In the genomic region with DNA sequence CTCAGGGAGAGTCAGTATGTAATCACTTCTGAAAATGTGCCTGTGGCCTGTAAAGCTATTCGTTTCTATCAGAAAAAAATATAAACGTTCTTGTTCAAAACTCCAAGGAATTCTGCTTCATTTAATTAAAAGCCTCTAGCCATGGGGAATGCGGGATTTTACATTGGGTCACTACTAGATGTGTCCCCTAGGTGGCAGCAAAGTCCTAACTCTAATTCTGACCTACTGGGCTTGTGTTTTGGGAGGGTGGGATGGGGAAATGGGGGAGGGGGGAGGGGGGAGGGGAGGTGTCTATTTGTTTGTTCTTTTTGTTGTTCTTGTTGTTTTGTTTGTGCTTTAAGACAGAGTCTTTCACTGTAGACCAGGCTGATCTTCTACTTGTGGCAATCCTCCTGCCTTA, we compare ENCODE assay signal across 9 mouse cellular contexts. TPM values are rescaled to one million over a fixed set of nuclear protein-coding genes. Genes with fewer than 3 reads are reported as not detected.
DNase-seq lines count a peak whose midpoint lies in the region; ATAC-seq and TF ChIP-seq lines count a peak whose summit lies in the region.
"Had no signal": no experiment of that assay in that cellular context is flagged by ENCODE, and none has a peak within 500 bp of the region (broad histone marks: within the 10 kb centered on the region; RNA-seq: fewer than 3 reads in every experiment).

No protein-coding gene starts in this region.

- H3K4me1 ChIP-seq in liver, adult 2 months (ENCODE audit: control insufficient read depth, insufficient read depth, low read length), result no peaks in the 10 kb centered on the region
- H3K4me1 ChIP-seq in liver, embryonic 12.5 days, result peaks cover 20% of the 10 kb centered on the region
- no peaks in the 10 kb centered on the region for H3K4me1 ChIP-seq in hindbrain, postnatal 0 days (ENCODE audit: insufficient read depth, low read length)
- no peaks in the 10 kb centered on the region for H3K4me1 ChIP-seq in liver, postnatal 0 days (ENCODE audit: insufficient read depth)
- H3K4me1 ChIP-seq: heart, embryonic 15.5 days had no signal

- no peak overlapping the region for H3K9ac ChIP-seq in liver, adult 2 months (ENCODE audit: low read depth, low read length)
- no peak overlapping the region for H3K9ac ChIP-seq in liver, embryonic 12.5 days
- H3K9ac ChIP-seq in hindbrain, postnatal 0 days (replicated peaks; ENCODE audit: low read length), result no peak overlapping the region
- H3K9ac ChIP-seq in liver, postnatal 0 days (replicated peaks), result no peak overlapping the region
- H3K9ac ChIP-seq: heart, embryonic 15.5 days had no signal

- no peaks in the 10 kb centered on the region for H3K27me3 ChIP-seq in liver, adult 2 months (ENCODE audit: control insufficient read depth, insufficient read depth, low read length)
- no peaks in the 10 kb centered on the region; the same call in 1 of the 2 replicates for H3K27me3 ChIP-seq in liver, embryonic 12.5 days (replicated peaks)
- no peaks in the 10 kb centered on the region for H3K27me3 ChIP-seq in hindbrain, postnatal 0 days (ENCODE audit: insufficient read depth, low read length)
- no peaks in the 10 kb centered on the region for H3K27me3 ChIP-seq in liver, postnatal 0 days (ENCODE audit: insufficient read depth, low read length)
- H3K27me3 ChIP-seq: heart, embryonic 15.5 days had no signal

- H3K4me3 ChIP-seq in liver, adult 2 months (ENCODE audit: insufficient read depth, low read depth, low read length), result no peak overlapping the region
- H3K4me3 ChIP-seq in liver, embryonic 12.5 days, result no peak overlapping the region
- H3K4me3 ChIP-seq in hindbrain, postnatal 0 days (ENCODE audit: low read length), result no peak overlapping the region
- H3K4me3 ChIP-seq in liver, postnatal 0 days (ENCODE audit: low read depth, low read length), result no peak overlapping the region
- H3K4me3 ChIP-seq: heart, embryonic 15.5 days had no signal

- no peaks in the 10 kb centered on the region for H3K79me2 ChIP-seq in liver, adult 2 months (ENCODE audit: control insufficient read depth, insufficient read depth, low read length)

- WGBS in liver, adult 2 months, result 6% methylated on average over 3 of the region's 3 CpGs
- WGBS in liver, embryonic 12.5 days (ENCODE audit: insufficient replicate concordance), result under 1% methylated on average over 3 of the region's 3 CpGs
- 2% methylated on average over 3 of the region's 3 CpGs for WGBS in hindbrain, postnatal 0 days
- 2% methylated on average over 3 of the region's 3 CpGs for WGBS in liver, postnatal 0 days (ENCODE audit: insufficient replicate concordance)

- H3K27ac ChIP-seq in liver, adult 2 months (replicated peaks; ENCODE audit: insufficient read depth, low read depth, low read length), result no peak overlapping the region
- no peak overlapping the region for H3K27ac ChIP-seq in liver, embryonic 12.5 days
- H3K27ac ChIP-seq in hindbrain, postnatal 0 days, result no peak overlapping the region
- H3K27ac ChIP-seq in liver, postnatal 0 days (ENCODE audit: low read depth), result no peak overlapping the region
- H3K27ac ChIP-seq: heart, embryonic 15.5 days had no signal

- no peak for ATAC-seq in liver, embryonic 12.5 days
- ATAC-seq in hindbrain, postnatal 0 days, result 0 out of 2 replicates have a peak, but pooled peaks have one; percentile 38
- peak; percentile 43; the same call in 1 of the 2 replicates for ATAC-seq in liver, postnatal 0 days

- peak; percentile 35 for TF ChIP-seq CTCF in liver, adult 2 months (IDR thresholded peaks at IDR 0.05; ENCODE audit: low read depth, low read length)
- peak; percentile 71 for TF ChIP-seq CTCF in hindbrain, postnatal 0 days (IDR thresholded peaks at IDR 0.05; ENCODE audit: low read depth)
- TF ChIP-seq CTCF in liver, postnatal 0 days (IDR thresholded peaks at IDR 0.05; ENCODE audit: low read depth), result peak; percentile 75

- no peak for TF ChIP-seq EP300 in liver, postnatal 0 days (IDR thresholded peaks at IDR 0.05; ENCODE audit: low read depth)

- no peaks in the 10 kb centered on the region for H3K9me3 ChIP-seq in liver, embryonic 12.5 days (replicated peaks)
- H3K9me3 ChIP-seq in hindbrain, postnatal 0 days (ENCODE audit: low read length), result no peaks in the 10 kb centered on the region
- no peaks in the 10 kb centered on the region for H3K9me3 ChIP-seq in liver, postnatal 0 days (ENCODE audit: low read length)
- H3K9me3 ChIP-seq: heart, embryonic 15.5 days had no signal

- no peak for TF ChIP-seq POLR2A in liver, adult 2 months (IDR thresholded peaks at IDR 0.05; ENCODE audit: extremely low read depth, insufficient read depth, low read length)

- no peaks in the 10 kb centered on the region for H3K36me3 ChIP-seq in liver, adult 2 months (ENCODE audit: control insufficient read depth, insufficient read depth, low read length)
- H3K36me3 ChIP-seq in liver, embryonic 12.5 days, result no peaks in the 10 kb centered on the region
- no peaks in the 10 kb centered on the region for H3K36me3 ChIP-seq in hindbrain, postnatal 0 days (ENCODE audit: insufficient read depth, low read length)
- no peaks in the 10 kb centered on the region for H3K36me3 ChIP-seq in liver, postnatal 0 days (replicated peaks; ENCODE audit: insufficient read depth, low read length)
- H3K36me3 ChIP-seq: heart, embryonic 15.5 days had no signal

- DNase-seq in cerebellum, adult 11 months, result peak; percentile 56
- no peak for DNase-seq in cerebellum, adult 11-12 months
- peak; percentile 25 for DNase-seq in liver, adult 2 months (ENCODE audit: extremely low read depth, low read depth, low spot score)
- DNase-seq in brain, adult 2 months (ENCODE audit: low read depth, low spot score), result peak; percentile 79
- peak; percentile 82 for DNase-seq in hindbrain, postnatal 0 days (ENCODE audit: low spot score)
- DNase-seq in liver, postnatal 0 days, result peak; percentile 65
- peak; percentile 63 for DNase-seq in right cerebral cortex, postnatal 4 days

- no peak overlapping the region for H3K4me2 ChIP-seq in liver, embryonic 12.5 days
- no peak overlapping the region for H3K4me2 ChIP-seq in hindbrain, postnatal 0 days (ENCODE audit: low read depth, low read length)
- H3K4me2 ChIP-seq in liver, postnatal 0 days (ENCODE audit: low read depth, low read length), result no peak overlapping the region
- H3K4me2 ChIP-seq: heart, embryonic 15.5 days had no signal

RNA-seq across cellular contexts. Expression of gene Specc1, which starts 7.2 kb away (rescaled TPM):
- 1.1 and 1.4 TPM in 2 replicates for total RNA-seq in liver, adult 2 months (2014; rRNA removed)
- 0.49 and 0.52 TPM in 2 replicates for polyA plus RNA-seq in liver, adult 2 months (2012; rRNA removed)
- 36.4 and 38.7 TPM in 2 replicates for polyA plus RNA-seq in liver, embryonic 12.5 days (2016; fragmentation: Nextera tagmentation; extraction: Ambion mirVana)
- total RNA-seq in hindbrain, postnatal 0 days (2014; rRNA removed), result 34.0 and 39.6 TPM in 2 replicates
- polyA plus RNA-seq in hindbrain, postnatal 0 days (2015; fragmentation: Nextera tagmentation; extraction: Ambion mirVana), result 20.5 and 20.7 TPM in 2 replicates
- polyA plus RNA-seq in liver, postnatal 0 days (2015; fragmentation: Nextera tagmentation; extraction: Ambion mirVana), result 19.1 and 20.7 TPM in 2 replicates

RNA-seq across cellular contexts. Expression of gene Akap10, which starts 19.3 kb away (rescaled TPM):
- 8.7 and 10.2 TPM in 2 replicates for total RNA-seq in liver, adult 2 months (2014; rRNA removed)
- polyA plus RNA-seq in liver, adult 2 months (2012; rRNA removed), result 3.8 and 4.6 TPM in 2 replicates
- 14.2 and 14.3 TPM in 2 replicates for polyA plus RNA-seq in liver, embryonic 12.5 days (2016; fragmentation: Nextera tagmentation; extraction: Ambion mirVana)
- 13.4 and 24.0 TPM in 2 replicates for total RNA-seq in hindbrain, postnatal 0 days (2014; rRNA removed)
- polyA plus RNA-seq in hindbrain, postnatal 0 days (2015; fragmentation: Nextera tagmentation; extraction: Ambion mirVana), result 6.4 and 6.6 TPM in 2 replicates
- 4.2 and 4.9 TPM in 2 replicates for polyA plus RNA-seq in liver, postnatal 0 days (2015; fragmentation: Nextera tagmentation; extraction: Ambion mirVana)

Comparison
In these comparisons a context has a peak if more than half of its experiments do, and no peak if none do; other contexts are left out.
1. RNA of gene Specc1, which starts 7.2 kb away (polyA plus RNA-seq): 36.4 to 38.7 TPM in liver, embryonic 12.5 days, 19.1 to 20.7 TPM in liver, postnatal 0 days and 20.5 to 20.7 TPM in hindbrain, postnatal 0 days; 0.49 to 0.52 TPM in liver, adult 2 months; every median in the first group is over 10 times any median in the second.
2. Peak in every context shown above with its lines, with median percentiles within 50 percentile points of each other: CTCF ChIP-seq.